Mouse (Mus musculus) lung, postnatal 10 days (tissue): Measurements from ENCODE around the gene Mrpl45.

Source experiments
- DNase-seq: peaks from one replicate; pipeline ENCODE4 v3.0.0; 2021

Gene Mrpl45

DNA sequence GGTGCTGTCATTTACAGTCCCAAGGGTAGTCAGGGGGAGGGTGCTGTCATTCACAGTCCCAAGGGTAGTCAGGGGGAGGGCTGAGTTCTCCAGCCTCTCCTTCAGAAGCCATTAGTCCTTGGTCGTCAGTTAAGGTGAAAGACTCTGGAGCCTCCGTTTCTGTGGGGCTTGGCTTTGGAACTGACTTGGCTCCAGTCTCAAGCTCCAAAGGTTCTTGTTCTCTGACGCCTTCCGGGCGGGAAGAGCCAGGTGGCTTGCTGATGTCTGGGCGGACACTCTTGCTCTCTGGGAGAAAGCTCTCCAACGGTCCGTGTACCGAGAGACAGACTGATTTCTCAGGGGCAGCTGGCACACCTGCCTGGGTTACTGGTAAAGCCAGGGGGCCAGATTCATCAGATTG, 18.9 kb downstream of the Mrpl45 start:
- no peak for DNase-seq

DNA sequence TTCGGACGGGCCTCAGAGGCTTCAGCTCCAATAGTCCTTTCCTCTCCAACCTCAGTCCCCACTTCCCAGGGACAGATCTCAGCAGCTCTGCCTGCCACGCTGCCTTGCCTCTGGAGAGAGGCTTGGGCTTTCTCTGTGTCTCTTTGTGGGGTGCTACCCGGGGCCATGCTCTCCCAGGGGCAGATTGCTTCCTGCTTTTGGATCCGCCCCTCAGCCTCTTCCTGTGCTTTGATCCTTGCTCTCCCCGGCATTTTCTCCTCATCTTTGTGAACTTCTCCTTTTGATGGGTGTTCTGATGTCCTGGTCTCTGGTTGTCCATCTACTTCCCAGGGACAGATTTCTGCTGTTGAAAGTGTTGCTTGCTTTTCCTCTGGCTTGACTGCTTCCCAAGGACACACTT, 20.7 kb downstream of the Mrpl45 start:
- DNase-seq: no peak

DNA sequence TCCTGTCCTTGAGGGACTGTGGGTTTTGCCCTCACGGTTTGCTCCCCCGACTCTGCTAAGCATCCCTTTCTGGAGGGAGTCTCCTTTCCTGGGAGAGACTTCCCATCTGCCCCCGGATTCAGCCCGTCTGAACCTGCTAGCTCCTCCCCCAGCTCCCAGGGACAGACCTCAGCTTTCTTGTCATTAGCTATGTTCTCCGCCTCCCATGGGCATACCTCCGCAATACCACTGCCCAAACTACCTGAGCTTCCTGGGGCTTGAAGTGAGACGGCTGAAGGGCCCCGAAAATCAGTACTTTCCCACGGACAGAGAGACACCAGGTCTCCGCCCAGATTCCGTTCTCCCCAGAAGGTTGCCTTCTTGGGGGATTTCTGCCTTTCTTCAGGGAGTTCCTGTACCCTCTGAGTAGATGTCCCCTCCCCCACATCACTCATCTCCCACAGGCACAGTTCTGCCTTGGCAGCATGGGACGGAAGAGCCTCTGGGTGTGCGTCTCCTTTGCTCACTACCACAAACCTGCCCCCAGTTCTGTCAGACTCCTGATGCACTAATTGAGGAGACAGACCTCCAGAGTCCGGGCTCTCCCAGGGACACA, 21.3 kb downstream of the Mrpl45 start:
- no peak for DNase-seq

DNA sequence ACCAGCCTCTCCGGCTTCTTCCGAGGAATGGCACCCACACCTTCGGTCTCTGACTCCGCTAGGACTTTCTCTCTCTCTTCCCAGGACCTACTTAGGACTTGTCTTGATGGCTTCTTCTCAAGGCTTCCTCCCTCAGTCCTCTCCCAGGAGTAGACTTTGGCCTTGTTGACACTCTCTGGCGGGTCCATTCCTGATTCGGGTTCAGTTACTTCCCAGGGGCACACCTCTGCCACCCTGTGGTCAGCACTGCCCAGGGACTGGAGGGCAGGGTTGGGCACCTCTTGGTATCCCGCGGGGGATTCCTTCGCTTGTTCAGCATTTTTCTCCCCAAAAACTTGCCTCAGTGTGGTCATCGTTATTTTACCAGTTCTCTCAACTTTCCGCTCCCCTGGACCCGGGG, 21.8 kb downstream of the Mrpl45 start:
- no peak for DNase-seq

DNA sequence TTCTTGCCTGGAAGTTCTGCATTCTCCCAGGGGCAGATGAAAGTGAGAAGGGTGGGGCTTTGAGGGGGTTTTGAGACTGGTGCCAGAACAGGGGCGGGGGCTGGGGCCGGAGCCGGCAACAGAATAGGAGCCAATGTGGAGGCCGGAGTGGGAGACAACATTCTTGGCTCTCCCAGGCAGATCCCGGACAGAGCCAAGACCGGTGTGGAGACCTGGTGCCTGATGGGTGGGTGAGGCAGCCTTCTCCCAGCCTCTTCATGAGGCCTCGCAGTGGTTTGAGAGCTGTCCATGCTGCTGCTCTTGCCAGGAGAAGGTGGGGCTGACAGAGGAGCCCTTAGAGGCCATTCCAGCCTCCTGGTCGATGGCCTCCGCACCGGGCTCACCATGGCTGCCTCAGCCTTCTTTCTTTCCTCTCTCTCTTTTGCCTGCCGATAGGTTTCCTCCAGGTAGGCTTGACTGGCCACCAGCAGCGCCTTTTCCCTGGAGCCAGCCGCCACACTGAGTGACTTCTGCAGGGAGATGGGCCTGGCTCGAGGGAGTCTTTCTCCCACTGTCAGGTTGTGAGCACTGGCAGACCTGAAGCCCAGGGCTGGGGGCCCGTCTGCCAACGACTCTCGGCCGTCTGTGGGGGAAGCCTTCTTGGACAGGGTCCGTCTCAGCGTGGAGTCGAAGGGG, 22.9 kb downstream of the Mrpl45 start:
- peak; percentile 47 for DNase-seq

DNA sequence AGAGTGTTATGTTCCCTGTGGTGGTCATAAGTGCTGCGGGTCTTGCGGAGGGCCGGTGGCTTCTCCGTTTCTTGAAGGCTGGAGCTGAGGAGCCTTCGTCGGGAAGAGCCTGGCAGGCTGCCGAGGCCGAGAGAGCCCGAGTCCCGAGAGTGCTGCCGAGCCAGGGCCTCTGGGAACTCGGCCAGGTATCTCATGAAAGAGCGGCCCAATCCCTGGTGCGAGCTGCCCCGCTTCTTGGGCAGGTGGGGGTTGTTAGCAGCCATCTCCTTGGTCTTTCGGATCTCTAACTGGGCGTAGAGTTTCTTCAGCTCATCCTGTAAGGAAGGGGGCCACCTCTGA, 23.4 kb downstream of the Mrpl45 start:
- DNase-seq: peak; percentile 84

DNA sequence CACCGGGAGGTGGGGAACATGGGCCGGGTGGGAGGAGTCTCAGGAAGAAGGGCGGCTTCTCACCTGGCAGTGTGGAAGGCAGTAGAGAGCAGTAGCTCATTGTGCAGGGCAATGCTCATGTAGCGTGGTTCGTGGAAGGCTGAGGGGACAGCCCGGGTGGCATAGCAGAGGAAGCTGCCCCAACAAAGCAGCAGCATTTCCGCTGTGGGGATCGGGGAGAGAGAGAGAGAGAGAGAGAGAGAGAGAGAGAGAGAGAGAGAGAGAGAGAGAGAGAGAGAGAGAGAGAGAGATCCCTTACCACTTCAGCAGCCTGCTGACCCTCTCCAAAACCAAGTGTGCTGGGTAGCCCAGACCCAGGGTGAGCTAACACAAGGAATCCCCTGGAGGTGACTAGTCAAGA, 27.7 kb downstream of the Mrpl45 start:
- DNase-seq: no peak

DNA sequence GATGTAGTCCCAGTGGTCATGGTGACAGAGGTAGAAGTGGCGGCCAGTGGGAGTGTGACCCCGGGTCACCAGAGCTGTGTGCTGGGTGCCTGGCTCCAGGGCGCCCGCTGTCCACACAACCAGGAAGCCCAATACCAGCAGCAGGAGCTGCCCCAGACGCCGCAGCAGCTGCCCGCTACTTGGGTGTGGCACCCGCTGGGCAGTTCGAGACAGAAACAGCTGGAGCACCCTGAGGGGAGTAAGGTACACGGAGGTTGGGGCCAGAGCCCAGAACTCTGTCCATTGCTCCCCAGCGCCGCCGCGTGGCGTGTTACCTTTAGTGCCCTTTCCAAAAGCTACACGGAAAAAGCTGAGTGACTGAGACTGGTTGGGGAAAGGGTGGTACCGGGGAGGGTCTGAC, 28.1 kb downstream of the Mrpl45 start:
- DNase-seq: peak; percentile 48

DNA sequence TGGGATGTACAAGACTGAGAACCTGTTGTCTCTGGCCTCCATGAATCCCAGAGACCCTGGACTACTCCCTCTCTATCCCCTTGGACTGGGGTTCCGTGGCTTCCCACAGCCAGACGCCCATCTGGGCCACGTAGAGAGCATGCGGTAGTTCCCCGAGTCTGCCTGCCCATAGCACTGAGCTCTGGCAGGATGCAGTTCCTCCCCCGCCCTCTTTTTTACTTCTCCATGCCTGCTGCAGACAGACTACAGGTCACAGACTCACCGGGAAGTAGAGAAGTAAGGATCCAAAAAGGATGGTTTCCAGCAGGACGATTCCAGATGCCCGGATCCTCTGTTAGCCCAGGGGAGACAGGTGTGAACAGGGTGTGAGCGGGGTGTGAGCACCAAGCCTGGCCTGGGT, 29.9 kb downstream of the Mrpl45 start:
- DNase-seq: no peak

DNA sequence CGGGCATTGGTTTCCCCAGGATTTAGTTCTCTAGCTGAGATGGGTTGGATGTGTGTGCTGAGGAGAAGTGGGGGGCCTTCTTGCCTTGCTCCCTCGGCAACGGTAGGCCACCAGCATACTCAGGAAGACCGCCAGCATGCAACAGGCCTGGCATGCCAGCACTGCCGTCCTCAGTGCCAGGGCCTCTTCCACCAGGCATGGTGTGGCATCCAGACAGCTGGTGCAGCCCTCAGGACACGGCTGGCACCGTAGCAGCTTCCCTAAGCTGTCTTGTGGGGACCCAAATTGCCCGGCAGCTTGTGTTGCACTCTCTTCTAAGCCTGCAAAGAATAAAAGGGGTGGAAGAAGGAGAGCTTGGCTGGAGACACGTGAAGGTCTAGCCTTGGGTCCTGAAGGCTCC, 30.9 kb downstream of the Mrpl45 start:
- DNase-seq: no peak

DNA sequence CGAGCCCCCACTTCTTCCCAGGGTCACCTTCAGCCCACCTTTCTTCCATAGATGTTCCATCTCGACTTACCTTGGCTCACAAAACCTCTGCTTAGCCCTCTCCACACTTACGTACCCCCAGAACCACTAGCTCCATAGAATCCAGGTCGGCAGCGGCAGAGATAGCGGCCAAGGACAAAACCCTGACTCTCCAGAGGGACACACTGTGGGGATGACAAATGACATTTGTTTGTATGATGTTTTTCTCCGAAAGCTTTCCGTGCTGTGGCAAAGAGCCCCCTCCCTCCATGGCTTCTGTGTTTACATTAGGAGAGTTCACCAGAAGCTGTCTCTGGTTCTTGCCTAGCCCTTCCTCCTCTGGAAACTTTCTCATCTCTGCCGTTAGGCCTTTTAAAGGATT, 31.8 kb downstream of the Mrpl45 start:
- no peak for DNase-seq

DNA sequence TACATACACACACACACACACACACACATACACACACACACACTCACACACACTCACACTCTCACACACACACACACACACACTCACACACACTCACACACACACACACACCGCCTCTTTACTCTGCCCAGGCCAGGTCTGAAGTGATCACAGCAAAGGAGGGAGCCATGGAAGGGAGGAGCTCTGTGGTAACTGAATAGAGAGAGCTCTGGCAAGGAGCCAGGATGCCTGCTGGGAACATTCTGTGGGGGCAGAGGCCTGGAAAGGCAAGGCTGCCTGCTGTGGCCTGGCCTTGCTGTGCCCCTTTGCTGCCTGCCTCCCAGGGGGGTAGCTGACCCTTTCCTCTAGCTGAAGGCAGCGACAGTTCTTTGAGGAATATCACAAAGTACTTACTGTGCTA, 34.5 kb downstream of the Mrpl45 start:
- DNase-seq: peak; percentile 87

DNA sequence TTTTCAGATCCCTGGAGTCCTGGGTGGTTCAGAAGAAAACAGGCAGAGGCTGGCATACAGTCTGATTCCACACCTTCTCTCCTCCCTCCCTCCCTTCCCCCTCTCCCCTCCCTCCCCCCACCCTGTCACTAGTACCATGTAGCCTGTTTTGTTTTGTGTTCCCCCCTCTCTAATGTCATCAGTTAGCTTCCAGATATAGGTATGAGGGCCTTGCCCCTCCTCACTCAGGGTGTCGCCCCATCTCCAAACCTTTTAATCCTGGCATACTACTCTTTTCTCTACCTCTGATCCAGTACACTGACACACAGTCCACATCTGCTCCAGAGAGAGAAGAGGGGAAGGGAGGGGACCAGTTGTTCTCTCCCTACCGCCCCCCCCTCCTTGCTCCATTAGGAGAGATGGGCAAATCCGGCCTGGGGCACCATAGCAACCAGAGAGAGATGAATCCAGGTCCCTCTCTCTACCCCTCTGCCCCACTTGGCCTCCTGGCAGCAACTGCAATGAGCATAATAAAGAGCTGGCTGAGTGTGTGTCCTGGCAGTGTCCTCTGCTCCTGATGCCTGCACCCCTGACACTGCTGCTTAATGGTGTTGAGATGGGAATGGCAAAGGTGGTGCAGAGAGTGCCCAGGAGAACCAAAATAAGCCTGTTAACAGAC, 36.6 kb downstream of the Mrpl45 start, which contains the start of gene Gpr179:
Gene Gpr179 (minus strand): TSS at position 51 of the 658 bp plus-strand sequence.
- no peak for DNase-seq

DNA sequence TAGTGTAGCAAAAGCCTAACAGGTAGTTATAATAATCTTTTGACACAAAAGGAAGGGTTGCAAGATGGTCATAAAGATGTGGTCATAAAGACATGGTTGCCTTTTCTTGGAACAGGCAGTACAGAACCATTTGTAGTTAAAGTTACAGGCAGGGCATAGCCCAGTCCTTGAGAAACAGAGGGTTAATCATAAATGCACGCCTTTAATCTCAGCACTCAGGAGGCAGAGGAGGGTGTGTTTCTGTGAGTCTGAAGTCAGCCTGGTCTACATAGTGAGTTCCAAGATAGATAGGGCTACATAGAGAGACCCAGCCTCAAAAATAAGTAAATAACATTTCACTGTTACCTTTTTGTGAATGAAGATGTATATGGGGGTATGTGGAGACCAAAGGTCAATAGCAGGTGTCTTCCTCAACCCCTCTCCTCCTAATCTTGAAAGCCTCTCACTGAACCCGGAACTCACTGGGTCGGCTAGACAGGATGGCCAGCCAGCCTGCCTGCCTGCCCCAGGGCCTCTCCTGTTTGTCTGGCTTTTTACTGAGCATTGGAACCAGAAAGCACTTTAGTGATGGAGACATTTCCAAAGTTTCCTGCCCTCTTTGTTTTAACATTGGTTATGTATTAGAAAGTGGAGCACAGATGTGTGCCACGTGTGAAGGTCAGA, 37.5 kb downstream of the Mrpl45 start:
- DNase-seq: no peak

DNA sequence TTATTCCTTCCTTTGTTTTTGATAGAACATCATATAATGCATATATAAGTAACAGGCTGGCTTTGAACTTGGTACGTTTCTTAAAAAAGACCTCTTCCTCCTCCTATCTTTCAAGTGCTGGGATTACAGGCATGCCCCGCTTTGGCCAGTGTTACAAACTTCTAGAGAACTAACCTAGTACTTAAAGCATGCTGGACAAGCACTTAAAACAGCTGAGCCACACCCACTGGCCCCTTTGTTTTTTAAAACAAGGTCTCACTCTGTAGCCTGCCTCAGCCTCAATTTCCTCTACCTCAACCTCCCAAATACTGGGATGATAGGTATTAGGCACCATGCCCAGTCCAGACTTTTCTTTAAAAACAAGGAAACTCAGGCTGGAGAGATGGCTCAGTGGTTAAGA, 39.1 kb downstream of the Mrpl45 start:
- no peak for DNase-seq

DNA sequence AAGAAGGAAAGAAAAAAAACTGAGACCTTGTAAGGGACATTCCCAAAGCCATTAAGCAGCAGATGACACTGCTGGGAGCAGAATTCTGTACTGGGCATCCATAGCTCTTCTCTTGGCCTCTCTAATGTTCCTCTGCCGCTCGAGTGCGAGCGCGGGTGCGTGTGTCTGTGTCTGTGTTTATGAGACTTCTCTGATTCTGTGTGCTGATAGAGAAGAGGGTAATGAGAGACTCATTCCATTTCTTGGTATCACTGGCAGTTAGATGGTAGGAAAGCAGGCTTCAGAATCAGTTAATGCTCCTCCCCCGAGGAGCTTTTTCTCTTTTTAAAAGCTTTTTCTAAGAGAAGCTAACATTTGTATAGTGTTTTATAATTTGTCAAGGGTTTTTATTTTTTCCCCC, 39.7 kb downstream of the Mrpl45 start:
- DNase-seq: no peak

DNA sequence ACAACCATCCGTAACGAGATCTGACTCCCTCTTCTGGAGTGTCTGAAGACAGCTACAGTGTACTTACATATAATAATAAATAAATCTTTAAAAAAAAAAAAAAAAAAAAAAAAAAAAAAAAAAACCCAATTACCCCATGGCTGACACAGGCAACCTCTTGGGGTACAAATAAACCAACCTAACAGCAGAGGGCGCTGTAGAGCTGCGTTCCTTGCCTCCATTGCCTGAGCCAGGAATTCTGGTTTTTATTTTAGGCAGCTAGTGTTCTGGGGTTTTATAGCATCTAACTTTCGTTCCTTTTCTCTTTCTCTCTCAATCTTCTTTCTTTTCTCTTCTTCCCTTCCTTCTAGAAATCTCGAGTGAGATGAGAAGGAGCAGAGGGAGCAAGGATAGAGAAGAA, 42.1 kb downstream of the Mrpl45 start:
- peak; percentile 86 for DNase-seq

DNA sequence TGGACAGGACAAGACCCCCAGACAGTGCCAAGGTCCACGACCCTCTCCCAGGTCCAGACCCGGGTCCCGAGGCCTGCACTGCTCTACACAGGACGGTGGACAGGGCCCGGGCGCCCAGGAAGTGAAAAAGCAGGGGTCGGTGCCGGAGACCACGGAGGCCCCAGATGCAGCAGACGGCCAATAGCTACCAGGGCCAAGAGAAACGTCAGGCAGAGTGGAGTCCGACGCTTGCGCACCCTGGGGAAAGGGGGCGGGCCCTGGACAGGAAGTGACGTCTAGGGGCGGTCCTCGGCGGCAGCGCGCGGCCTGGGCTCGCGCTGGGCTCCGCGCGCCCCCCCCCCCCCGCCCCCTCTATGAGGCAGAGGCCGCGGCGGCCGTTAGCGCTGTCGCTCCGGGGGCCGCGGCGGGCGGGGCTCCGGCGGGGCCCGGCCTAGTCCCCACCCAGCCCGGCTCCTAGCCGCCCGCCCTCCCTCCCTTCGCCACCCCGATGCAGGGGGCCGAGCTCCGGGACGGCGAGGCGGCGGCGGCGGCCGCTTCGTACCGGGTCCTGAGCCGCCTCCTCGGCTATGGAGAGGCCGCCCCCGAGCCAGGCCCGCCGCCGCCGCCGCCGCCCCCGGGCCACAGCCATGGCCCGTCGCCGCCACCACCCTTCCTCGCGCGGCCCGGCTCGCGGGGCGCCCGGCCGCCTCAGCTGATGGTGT, 46.6 kb downstream of the Mrpl45 start, which contains the start of gene Socs7:
Gene Socs7 (plus strand): TSS at position 604 of the 701 bp plus-strand sequence.
- DNase-seq: peak; percentile 97

DNA sequence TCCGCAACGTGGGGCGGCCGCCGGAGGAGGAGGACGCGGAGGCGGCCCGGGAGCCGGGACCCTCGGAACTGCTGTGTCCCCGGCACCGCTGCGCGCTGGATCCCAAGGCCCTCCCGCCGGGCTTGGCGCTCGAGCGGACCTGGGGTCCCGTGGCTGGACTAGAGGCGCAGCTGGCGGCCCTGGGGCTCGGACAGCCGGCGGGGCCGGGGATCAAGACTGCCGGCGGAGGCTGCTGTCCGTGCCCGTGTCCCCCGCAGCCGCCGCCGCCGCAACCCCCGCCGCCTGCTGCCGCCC, 47.1 kb downstream of the Mrpl45 start:
- DNase-seq: peak; percentile 50

DNA sequence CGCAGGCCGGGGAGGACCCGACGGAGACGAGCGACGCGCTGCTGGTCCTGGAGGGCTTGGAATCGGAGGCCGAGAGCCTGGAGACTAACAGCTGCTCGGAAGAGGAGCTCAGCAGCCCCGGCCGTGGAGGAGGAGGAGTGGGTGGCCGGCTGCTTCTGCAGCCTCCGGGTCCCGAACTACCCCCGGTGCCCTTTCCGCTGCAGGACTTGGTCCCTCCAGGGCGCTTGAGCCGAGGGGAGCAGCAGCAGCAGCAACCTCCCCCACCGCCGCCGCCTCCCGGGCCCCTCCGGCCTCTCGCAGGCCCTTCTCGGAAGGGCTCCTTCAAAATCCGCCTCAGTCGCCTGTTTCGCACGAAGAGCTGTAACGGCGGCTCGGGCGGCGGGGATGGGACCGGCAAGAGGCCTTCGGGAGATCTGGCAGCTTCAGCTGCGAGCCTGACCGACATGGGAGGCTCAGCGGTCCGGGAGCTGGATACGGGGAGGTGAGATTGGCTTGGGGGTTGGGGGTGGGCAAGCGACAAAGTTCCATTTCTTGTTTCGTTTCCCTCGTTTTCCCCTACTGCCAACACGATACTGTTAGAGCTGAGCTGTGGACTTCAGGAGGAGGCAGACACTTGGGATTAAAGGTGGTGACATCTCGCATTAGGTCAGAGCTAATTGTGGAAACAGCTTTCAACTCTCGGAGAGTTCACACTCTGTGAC, 47.6 kb downstream of the Mrpl45 start:
- DNase-seq: peak; percentile 45

DNA sequence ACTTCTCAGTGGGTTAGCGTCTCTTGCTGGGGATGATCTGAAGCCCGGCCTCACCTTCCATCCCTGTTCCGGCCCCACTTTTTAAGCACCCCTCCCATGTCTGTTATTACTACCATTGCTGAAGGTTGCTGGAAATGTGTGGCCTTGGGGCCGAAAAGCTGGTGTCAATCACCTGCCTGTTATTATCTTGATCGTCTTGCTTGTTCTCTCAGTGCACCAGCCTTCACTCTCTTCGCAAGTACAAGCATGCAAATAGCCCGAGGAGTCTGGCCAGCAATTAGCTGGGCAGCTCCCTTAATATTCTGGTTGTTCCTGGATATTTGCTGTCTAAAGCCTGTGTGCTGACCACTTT, 48.1 kb downstream of the Mrpl45 start:
- DNase-seq: no peak

DNA sequence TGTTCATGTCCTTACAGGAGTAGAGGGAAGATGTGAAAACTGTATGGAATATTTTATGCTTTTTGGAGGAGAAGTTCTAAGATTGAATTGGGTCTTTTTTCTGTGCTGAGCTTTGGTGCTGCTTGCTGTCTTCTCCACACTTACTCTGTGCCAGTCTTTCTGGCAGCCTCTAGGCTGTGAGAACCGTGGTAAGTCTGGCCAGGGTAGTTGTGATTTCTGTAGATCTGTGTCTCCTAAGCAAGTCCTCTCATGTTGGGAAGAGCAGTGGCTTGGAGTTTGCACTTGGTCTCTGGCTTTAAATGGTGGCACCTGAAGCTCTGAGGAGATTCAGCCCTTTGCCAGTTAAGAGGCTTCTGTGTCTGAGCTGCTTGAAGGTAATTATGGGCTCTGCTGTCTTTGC, 50.0 kb downstream of the Mrpl45 start:
- DNase-seq: no peak

DNA sequence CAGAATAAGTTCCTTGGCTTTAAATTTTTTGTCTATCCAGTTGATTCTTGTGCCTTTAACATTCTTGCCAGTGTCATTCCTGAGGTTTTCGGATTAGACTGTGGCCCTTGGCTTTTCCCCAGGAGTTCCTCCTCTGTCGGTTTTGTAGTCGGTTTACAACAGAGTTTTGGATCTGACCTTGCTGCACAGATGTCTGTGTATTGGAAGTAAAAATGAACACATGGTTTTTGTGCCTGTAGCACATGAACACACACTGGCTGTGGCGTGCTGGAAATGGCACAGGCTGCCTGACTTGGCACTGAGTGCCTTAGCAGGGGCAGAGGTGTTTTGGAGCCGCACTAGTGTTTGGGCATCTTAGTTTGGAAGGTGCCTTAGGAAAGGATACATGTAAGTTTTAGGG, 53.0 kb downstream of the Mrpl45 start:
- DNase-seq: no peak
